Mouse (Mus musculus) brain, embryonic 14.5 days (tissue): ENCODE measurements around the gene 1700016D06Rik.

Experiments used
- CTCF ChIP-seq: fragments of 200-500 bp; IDR thresholded peaks from 2 replicates; pipeline ENCODE4 v1.5.1; 2012; ENCODE audit warnings: inconsistent platforms, mild to moderate bottlenecking, moderate library complexity, borderline replicate concordance; ENCODE audit not compliant: insufficient read depth, insufficient read length; ENCODE audit errors: extremely low read depth
- POLR2A ChIP-seq: fragments of 200-500 bp; IDR thresholded peaks from 2 replicates; pipeline ENCODE4 v1.6.1; 2012; ENCODE audit warnings: mild to moderate bottlenecking, inconsistent platforms, borderline replicate concordance; ENCODE audit not compliant: poor library complexity, insufficient read depth, insufficient read length, severe bottlenecking; ENCODE audit errors: extremely low read depth

GRCm38 (mm10) chr8:11700060-11701032, 517 bp downstream of the 1700016D06Rik start:
- TF ChIP-seq CTCF: peak; percentile 97
- TF ChIP-seq POLR2A: no peak
